Mouse (Mus musculus) gastrocnemius, postnatal 14 days (tissue): ENCODE results near the gene Kif18a. TPM values are rescaled to one million over a fixed set of nuclear protein-coding genes. Genes with fewer than 3 reads are reported as not detected.
A peak's percentile ranks its signal among the peaks of the same experiment; 100 is the strongest.

Source experiments
- DNase-seq: peaks from one replicate; pipeline ENCODE4 v3.0.0; 2021; ENCODE audit warnings: mixed read lengths
- intact Hi-C: fragments of 180-260 bp; cut with DNase I; formaldehyde crosslinking; loops from one replicate; pipeline ENCODE4 v1.15.1; 2025; ENCODE audit warnings: low total_unique reads
- long read RNA-seq, 2 experiments: library from polyadenylated mRNA; stranded (forward); transcript quantifications; one replicate each; pipeline ENCODE4 v2.0.0; 2021
- total RNA-seq, 2 experiments: library from RNA; stranded (reverse); gene quantifications; 2 replicates each; pipeline ENCODE4 v1.2.3; 2021

Gene Kif18a
- 1 to 10 TPM in 1 of 2 experiments, under 1 TPM in 1; 0.71 to 1.0 TPM for total RNA-seq
- long read RNA-seq, experiment 1, partial matches to known transcripts: 0 of 1 reads
- long read RNA-seq, experiment 1, other reads (novel, unspliced or antisense): 0 of 1 reads
- long read RNA-seq, experiment 2, partial matches to known transcripts: 0 of 5 reads
- long read RNA-seq, experiment 2, other reads (novel, unspliced or antisense): 1 of 5 reads

DNA sequence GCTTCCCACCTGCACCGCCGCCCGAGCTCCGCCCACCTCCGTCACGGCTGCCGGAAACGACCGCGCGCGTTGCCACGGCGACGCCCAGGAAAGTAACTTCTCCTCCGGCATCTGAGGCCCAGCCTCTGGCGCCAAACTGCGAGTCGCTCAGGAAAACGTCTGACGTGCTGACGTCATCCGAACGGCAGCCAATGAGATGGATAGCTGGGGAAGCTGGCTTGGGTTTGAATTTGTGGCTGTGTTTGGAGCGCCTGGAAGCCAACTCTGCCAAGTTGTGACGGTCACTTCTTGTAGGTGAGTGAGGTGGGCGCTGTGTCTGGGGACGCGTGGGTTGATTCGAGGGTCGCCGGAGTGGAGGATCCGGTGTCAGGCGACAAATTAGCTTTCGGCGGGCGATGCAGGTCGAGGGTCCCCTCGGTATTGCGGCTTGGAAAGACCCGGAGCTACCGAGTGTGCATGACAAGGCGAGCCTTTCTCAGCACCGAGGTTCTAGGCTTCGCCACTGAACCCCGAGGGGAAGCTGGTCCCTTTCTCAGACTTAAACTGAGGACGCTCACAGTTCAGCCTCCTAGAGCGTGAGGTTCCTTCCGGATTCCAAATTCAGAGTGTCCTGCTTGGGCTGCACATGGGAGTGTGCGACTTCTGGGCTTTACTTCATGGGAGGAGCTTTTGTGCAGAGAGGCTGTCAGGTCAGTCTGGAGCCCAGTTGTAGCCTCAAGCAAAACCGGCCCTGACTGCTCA is at the start of gene Kif18a, which contains the start of gene Mettl15:
Gene Kif18a, plus strand, starts transcription at position 139 of the 741 bp plus-strand sequence.
Gene Mettl15, minus strand, starts transcription at position 149 of the 741 bp plus-strand sequence.
- intact Hi-C loops: no loop called here

DNA sequence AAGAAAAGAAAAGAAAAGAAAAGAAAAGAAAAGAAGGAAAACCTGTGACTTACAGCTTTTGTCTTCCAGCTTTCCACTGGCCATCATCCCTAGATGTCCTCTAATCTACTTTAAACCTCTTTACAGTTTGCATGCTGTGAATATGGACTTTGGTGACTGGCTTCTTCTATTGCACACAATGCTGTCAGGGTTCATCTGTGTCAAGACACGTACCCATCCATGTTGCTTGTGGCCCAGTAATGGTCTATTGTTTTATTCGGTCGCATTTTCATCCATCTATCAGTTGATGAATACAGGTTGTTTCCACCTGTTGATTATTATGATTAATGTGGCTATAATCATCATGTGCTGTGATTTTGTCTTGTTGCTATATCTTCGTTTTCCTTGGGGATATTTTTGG is 46.7 kb upstream of the Kif18a start:
- no peak for DNase-seq
- intact Hi-C loops: no loop called here

More for the DNA sequence above, at the start of gene Kif18a, which contains the start of gene Mettl15:
- DNase-seq: peak; percentile 95

DNA sequence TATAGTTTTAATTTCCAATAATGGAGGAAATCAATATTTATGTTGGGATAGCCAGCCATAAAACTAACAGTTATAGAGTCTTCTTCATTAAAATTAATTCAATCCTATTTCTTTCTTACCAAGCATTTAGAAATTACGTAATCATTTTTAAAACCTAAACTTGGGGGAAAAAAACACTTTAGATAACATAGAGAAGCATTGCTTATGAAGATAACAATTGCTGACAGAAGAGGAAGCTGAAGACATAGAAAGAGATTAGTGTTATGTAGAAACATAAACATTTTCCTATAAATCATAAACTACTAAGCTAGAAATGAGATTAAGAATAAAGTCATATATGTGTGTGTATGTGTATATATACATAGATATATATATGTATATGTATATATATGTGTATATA is 44.8 kb upstream of the Kif18a start:
- DNase-seq: no peak
- intact Hi-C loops: no loop called here

DNA sequence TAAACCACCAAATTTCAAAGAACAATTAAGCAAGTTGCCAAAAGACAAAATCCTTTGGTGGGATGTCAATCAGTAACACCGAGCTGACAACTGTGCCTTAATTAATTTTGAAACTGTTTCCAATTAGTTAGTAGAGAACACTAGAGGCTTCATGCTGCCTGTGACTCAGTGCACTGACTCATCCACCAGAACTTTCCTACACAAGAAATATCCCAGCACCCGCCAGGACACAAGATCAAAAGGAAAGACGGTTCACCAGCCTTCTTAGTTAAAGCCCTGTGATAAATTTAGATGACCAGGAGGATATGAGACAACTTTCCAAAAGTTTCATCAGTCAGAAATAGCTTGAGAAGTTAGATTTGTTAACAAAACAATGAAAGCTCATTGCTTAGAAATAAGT is 38.6 kb upstream of the Kif18a start:
- no peak for DNase-seq
- intact Hi-C loops: no loop called here

DNA sequence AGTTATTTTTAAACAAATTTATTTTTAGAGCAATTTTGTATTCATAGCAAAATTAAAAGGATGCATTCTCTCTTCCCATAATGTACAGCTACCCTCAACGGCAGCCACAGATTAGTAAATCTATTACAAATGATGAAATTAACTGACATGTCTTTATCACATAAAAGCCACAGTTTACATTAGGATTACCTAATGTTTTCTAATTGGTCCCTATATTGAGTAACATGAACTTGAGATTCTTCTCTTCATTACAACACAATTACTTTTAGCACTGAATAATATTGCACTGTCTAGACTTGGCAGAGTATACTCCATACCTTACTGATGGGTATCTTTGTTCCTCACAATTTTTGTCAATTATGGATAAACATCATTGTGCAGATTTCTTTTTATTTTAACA is 17.8 kb upstream of the Kif18a start:
- no peak for DNase-seq
- intact Hi-C loops: no loop called here

DNA sequence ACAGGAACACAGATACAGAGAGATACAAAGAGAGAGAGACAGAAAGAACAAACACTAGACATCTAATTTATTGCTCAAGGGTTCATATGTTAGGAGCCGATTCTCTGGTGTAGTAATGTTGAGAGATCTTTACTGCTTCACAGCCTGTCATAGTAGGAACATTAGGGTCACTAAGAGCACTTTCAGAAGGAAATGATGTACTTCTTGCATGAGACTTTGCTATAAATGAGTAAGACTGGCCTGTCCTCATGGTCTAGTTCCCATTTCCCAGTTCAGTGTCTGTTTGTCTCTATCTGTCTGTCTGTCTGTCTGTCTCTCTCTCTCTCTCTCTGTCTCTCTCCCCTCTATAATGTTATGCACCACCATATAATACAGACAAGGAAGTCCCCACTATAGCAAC is 7.4 kb upstream of the Kif18a start:
- no peak for DNase-seq
- intact Hi-C loops: no loop called here

DNA sequence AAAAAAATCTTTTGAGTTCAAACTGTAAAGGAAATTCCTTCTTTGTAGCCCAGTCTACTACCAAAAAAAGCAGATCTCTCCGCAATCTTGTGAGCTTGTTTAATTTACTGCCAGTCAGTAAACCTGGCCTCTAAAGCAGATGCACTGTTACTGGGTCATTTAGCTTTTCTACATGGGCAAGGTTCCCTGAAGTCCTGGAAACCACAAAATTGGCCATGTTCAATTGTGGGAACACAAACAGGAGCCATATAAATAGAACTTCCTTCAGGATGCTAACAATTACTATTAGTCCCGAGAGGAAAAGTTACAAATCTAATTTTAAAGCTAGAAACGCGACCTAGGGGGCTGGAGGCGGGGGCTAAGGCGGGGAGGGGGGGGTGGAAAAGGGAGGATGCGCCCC is 2.9 kb upstream of the Kif18a start:
- intact Hi-C loops: no loop called here

DNA sequence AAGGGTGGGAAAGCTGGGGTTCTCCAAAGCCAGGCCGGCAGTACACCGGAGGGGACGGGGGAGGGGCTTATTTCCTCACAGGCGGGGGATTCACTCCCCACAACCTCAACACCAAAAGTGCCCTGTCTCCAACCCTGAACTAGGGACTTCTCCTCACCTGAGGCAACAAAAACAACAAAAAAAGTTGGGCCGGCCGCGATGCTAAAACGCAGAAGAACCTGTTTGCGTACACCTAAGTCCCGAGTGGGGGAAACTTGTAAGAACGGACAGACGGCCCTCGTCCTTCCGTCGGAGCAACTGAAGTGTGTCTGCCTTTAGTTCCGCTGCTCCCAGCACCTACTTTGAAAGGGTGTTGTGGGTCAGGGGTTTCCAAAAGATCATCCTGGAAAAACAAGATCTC is 2.5 kb upstream of the Kif18a start:
- intact Hi-C loops: no loop called here
- peak; percentile 7 for DNase-seq

More for the DNA sequence above, 2.9 kb upstream of the Kif18a start:
- DNase-seq: no peak

DNA sequence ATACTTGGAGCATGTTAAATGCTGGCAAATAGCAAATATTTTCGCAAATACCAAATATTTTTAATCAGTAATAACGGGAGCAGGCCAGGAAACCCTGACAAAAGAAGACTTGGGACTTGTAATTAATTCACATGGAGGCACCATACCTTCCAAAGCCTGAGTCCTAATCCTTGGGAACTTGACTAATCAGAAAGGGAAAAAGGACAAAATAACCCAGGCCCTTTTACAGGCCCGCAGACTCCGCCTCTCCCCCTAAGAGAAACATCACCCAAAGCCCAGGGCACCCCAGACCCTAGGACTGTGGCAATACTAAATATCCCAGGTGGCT is 302 bp upstream of the Kif18a start:
- intact Hi-C loops: no loop called here
- no peak for DNase-seq

DNA sequence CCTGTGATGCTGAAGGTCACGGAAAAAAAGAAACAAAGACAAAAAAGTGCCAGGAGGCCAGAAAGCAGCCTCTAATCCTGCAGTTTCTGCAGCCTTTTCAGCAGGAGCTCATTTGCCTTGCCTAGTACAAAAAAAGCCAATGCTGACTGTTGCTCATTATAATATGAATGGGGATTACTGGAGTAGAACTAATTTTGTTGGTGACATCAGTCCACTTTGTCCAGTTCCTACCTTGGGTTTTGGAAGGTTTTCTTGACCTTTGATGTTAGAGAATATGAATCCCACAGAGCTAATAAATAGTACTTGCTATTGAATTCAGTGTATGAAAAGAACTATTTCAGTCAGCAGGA is 778 bp downstream of the Kif18a start:
- DNase-seq: no peak
- intact Hi-C loops: no loop called here

DNA sequence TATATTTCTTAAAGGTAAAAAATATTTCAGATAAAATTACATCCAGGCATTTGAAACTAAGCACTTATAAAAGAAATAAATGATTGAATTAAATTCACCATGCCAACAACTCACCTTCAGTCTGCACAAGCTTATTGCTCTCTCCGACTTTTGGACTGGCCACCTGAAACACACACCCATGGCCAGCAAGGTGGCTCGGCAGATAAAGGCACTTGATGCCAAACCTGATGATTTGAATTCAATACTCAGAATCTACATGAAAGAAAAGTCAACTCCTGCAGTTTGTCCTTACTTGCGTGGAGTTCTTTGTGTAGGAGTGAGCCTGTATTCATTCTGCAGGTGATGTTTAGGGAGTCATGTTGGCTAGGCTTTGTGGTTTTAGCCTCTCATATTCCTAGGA is 3.6 kb downstream of the Kif18a start:
- DNase-seq: no peak
- intact Hi-C loops: no loop called here

DNA sequence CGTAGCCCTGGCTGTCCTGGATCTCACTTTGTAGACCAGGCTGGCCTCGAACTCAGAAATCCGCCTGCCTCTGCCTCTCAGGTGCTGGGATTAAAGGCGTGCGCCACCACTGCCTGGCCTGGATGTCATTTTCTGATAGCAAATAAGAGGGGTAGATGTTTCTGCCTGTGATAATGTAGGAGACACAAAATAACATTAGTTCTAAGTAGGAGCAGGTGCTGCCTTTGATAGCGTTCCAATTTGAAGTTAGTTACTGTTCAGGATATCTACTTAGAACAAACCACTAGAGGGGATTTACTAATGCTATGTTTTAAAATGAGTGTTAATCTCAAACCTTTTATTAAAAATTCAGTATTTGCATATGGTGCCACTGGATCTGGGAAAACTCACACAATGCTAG is 8.8 kb downstream of the Kif18a start:
- no peak for DNase-seq
- intact Hi-C loops: no loop called here

DNA sequence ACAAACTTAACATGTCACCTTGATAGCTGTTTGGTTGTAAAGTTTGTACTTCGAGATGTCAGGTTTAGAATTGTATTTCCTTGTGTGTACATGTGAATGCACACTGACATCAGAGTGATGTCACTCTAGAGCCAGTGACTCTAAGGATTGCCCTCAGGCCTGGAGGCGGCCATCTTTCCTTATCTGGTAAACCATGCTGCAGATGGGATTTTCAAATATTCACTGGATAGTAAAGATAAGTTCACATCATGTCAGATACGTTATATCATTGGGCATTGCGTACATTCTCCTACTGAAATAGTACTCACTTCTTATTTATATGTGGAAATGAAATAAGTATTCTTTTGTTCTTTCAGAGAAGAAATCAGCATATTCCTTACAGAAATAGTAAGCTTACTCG is 15.7 kb downstream of the Kif18a start:
- DNase-seq: no peak
- intact Hi-C loops: no loop called here

DNA sequence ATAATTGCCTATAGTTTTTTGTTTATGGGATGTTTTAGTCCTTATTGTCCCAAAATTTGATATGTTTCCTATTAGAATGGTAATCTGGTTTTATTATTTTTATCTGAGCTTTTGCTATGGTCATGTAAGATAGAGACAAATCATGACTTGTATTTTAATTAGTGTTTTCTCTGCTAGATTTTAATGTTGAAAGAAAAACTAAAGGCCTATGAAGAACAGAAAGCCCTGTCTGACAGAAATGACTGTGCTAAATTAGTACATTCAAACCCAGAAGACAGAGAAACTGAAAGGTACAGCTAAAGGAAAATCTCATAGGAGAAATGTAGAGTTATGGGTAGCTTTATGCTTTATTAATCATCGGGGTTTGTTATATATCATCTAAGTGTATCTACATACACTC is 17.6 kb downstream of the Kif18a start:
- intact Hi-C loops: no loop called here
- no peak for DNase-seq

DNA sequence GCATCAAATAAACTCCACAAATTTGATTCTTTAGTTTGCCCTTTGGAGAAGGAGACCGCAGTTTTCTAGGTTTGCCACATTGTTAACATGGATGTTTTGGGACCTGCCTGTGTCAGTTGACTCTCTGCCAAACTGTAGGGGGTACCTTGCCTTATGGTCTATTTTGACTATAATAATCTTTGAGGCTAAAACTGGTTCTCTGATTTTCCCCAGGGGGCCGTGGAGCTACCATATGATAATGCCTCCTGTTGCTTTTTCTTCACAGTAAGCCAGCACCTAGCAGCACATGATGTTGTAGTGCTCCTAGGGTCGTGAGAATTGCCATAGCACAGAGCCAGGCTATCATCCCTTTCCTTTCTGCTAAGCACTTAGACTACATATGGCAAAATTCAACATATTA is 21.7 kb downstream of the Kif18a start:
- intact Hi-C loops: no loop called here
- no peak for DNase-seq

DNA sequence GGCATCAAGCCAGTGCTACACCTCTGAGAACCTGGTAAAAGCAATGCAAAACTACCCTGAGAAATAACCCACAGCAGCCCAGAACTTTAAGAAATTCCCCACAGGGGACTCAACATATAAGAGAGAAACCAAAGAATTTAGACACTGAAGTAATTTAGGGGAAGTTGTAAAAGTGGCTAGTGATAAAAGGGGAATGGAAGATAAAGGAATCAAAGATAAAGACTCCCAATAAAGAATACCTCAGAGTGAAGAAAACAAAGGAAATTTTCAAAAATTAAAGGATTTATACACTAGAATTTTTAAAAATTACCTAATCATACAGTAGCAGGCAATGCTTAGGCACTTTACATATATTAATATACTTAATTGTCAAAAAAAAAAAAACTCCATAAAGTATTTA is 23.1 kb downstream of the Kif18a start:
- DNase-seq: no peak
- intact Hi-C loops: no loop called here

DNA sequence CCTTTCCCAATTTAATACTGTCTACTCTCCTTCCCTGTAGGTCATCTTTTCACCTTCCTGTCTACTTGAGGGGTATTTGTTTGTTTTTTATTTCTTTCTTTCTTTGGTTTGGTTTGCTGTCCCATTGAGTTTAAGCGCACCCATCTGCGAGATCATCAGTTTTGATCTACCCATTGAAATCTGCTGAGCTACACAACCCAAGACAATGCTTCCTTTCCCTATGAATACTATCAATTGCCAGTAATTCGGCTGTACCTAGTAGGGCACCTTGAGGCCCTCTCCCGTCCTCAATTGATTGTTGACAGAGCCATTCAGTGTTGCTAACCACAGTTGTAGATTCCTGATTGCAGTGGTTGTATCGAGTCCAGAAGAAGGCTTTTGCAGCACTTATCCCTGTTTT is 30.8 kb downstream of the Kif18a start:
- intact Hi-C loops: no loop called here
- no peak for DNase-seq

DNA sequence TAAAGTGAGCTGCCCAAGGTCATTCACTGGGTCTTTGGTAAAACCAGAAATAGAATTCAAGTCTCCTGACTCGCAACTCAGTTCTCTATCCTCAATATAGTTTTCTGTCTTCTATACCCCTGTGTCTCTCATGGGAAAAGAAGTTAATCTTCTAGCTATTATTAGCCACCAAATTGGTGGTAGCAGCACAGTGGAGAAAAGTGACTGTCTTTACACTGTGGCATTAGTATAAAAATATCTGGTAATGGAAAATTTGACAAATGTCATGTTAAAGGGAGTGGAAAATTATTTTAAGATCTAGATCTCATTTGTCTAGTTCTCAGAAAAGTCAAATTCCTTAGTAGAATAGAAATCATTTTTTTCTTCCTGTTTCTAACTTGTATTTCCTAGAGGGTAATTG is 51.3 kb downstream of the Kif18a start:
- DNase-seq: no peak
- intact Hi-C loops: no loop called here

DNA sequence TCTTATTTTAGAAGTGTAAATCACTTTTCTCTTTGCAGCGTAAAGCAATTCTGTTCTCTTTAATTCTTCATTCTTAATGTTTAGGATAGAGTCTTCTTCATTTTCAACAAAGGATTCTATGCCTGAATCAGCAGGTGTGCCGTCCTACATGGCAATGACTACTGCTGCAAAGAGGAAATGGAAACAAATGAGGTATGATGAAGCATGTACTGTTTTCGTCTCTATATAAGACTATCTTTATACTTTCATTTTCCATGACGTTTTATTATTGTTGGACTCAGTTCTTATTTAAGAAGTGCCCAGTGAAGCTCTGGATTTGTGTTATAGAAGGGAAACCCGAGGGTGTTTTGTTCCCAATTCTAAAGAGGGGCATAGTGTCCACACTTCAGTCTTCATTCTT is 53.7 kb downstream of the Kif18a start:
- no peak for DNase-seq
- intact Hi-C loops: no loop called here

DNA sequence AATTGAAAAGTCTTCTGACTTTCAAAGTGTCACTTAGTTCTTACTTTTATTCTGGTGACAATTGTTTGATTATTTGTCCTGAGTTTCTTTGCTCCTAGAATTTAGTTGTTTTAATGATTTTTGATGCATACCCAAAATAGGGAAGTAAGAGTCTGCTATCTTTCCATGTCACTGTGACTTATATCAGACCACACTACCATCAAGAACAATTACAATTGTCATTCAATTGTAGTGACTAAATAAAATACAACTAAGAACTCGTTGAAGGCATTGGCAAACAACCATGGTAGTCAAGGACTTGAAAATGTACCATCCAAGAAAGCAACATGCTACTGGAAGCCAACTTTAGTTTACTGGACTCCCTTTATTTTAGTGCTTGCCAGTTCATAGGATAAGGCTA is 55.2 kb downstream of the Kif18a start:
- intact Hi-C loops: no loop called here

DNA sequence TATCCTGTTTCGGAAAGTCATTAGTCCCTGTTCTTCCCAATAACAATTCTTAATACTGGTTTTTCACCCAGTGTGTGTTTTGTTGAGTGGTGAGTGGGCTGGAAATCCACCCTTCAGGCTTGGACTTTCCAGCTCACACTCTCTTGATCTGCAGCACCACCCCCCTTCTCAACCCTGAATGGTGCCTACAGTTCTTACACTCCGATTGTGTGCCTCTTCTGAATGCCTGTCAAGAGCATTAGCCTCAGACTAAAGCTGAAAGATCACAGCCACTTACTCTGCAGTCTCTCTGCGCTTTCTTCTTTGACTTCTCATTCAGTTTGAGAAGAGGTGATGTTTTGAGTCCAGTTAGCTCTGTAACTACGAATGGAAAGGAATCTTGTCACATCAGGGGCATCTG is 64.8 kb downstream of the Kif18a start:
- no peak for DNase-seq
- intact Hi-C loops: no loop called here

More for the DNA sequence above, 55.2 kb downstream of the Kif18a start:
- DNase-seq: no peak

DNA sequence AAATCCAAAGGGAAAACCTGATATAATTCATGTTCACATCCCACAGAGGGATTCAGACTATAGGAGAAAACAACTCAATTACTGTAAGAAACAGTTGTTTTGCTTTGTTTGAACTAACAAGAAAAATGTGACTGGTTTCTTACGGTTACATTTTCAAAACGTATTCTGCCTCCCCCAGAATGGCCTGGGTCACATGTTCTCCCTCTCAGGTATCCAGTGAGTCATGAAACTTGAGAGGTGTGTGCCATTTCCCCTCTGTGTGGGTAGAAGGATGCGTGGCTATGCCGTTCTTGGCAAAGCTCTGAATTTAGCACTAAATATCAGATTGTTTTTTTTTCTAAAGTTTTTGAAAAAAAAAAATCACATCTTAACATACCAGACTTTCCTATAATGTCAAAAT is 68.2 kb downstream of the Kif18a start:
- intact Hi-C loops: no loop called here
- no peak for DNase-seq
